Mouse (Mus musculus) stomach, postnatal 0 days (tissue): Measurements from ENCODE around the gene Ascc2.

Experiments used
- CTCF ChIP-seq: IDR thresholded peaks from 2 replicates; pipeline ENCODE4 v1.5.1; 2016; ENCODE audit warnings: antibody characterized with exemption, low read depth, mild to moderate bottlenecking, moderate library complexity
- EP300 ChIP-seq: optimal IDR thresholded peaks from 2 replicates; pipeline ENCODE3; 2016; ENCODE audit warnings: antibody characterized with exemption

DNA sequence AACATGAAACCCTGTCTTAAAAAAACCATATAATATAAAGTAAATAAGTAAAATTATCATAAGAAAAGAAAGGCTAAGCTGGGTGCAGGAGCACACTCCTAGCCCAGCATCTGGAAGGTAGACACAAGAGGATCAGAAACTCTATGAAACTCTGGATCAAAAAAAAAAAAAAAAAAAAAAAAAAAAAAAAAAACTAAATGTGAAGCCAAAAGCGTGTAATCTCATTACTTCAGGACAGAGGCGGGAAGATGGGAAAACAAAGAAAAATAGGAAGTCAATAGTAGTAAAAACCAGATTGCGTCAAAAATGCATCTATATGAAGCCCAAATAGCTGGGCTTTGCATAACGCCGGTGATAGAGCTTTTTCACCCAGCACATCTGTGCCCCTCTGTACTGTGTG lies 35.7 kb upstream of the Ascc2 start:
- no peak for TF ChIP-seq CTCF
- TF ChIP-seq EP300, result no peak
